Mouse (Mus musculus) frontal cortex, postnatal 25 days (tissue): ENCODE measurements around the gene Cc2d2a.
A peak's percentile ranks its signal among the peaks of the same experiment; 100 is the strongest.

Experiments
- DNase-seq, 2 experiments: peaks; one replicate each; pipeline ENCODE4 v3.0.0; 2022; ENCODE audit warnings: low spot score in 2 of 2

Cc2d2a gene

GRCm38 (mm10) chr5:43661997-43662961 is at the start of gene Cc2d2a:
Gene Cc2d2a, plus strand, starts transcription at chr5:43662346.
- DNase-seq, result no peak

GRCm38 (mm10) chr5:43621575-43622299 is 40.4 kb upstream of the Cc2d2a start:
- no peak for DNase-seq

- no peak for DNase-seq
These were observed 36.7 kb upstream of the Cc2d2a start for GRCm38 (mm10) chr5:43625407-43625806.

GRCm38 (mm10) chr5:43634071-43634601 is 28.0 kb upstream of the Cc2d2a start:
- no peak for DNase-seq

GRCm38 (mm10) chr5:43634602-43635081 is 27.5 kb upstream of the Cc2d2a start:
- DNase-seq, result peak in 1 of 2 experiments; percentile 28

- DNase-seq, result no peak
These were observed 17.1 kb upstream of the Cc2d2a start for GRCm38 (mm10) chr5:43645020-43645419.

GRCm38 (mm10) chr5:43647098-43647774 is 14.9 kb upstream of the Cc2d2a start:
- no peak for DNase-seq

- DNase-seq, result no peak
These were observed 648 bp upstream of the Cc2d2a start for GRCm38 (mm10) chr5:43661498-43661897.

- no peak for DNase-seq
These were observed 1.4 kb downstream of the Cc2d2a start for GRCm38 (mm10) chr5:43663531-43663930.

- no peak for DNase-seq
These were observed 3.0 kb downstream of the Cc2d2a start for GRCm38 (mm10) chr5:43665144-43665543.

- DNase-seq, result no peak
These were observed 7.0 kb downstream of the Cc2d2a start for GRCm38 (mm10) chr5:43669118-43669645.

GRCm38 (mm10) chr5:43672177-43672911 is 10.2 kb downstream of the Cc2d2a start:
- peak; percentile 59 to 74 for DNase-seq

- no peak for DNase-seq
These were observed 10.9 kb downstream of the Cc2d2a start for GRCm38 (mm10) chr5:43673083-43673482.

GRCm38 (mm10) chr5:43685466-43685865 is 23.3 kb downstream of the Cc2d2a start:
- DNase-seq, result no peak

- DNase-seq, result no peak
These were observed 30.3 kb downstream of the Cc2d2a start for GRCm38 (mm10) chr5:43692489-43692888.

GRCm38 (mm10) chr5:43697133-43697532 is 35.0 kb downstream of the Cc2d2a start:
- no peak for DNase-seq

GRCm38 (mm10) chr5:43699240-43699639 is 37.1 kb downstream of the Cc2d2a start:
- no peak for DNase-seq

GRCm38 (mm10) chr5:43721538-43722451 is 59.6 kb downstream of the Cc2d2a start:
- DNase-seq, result no peak

- DNase-seq, result no peak
These were observed 60.3 kb downstream of the Cc2d2a start for GRCm38 (mm10) chr5:43722452-43722783.

- no peak for DNase-seq
These were observed 61.7 kb downstream of the Cc2d2a start for GRCm38 (mm10) chr5:43723830-43724229.
